Mouse (Mus musculus): Measurements from ENCODE around the gene Slco4a1. TPM values are rescaled to one million over a fixed set of nuclear protein-coding genes. Genes with fewer than 3 reads are reported as not detected.

The Slco4a1 gene
- total RNA-seq (2014; fragmentation: Nextera tagmentation): 31.8 and 41.5 TPM in 2 replicates
- total RNA-seq (2017): 9.2 and 10.8 TPM in 2 replicates

DNA sequence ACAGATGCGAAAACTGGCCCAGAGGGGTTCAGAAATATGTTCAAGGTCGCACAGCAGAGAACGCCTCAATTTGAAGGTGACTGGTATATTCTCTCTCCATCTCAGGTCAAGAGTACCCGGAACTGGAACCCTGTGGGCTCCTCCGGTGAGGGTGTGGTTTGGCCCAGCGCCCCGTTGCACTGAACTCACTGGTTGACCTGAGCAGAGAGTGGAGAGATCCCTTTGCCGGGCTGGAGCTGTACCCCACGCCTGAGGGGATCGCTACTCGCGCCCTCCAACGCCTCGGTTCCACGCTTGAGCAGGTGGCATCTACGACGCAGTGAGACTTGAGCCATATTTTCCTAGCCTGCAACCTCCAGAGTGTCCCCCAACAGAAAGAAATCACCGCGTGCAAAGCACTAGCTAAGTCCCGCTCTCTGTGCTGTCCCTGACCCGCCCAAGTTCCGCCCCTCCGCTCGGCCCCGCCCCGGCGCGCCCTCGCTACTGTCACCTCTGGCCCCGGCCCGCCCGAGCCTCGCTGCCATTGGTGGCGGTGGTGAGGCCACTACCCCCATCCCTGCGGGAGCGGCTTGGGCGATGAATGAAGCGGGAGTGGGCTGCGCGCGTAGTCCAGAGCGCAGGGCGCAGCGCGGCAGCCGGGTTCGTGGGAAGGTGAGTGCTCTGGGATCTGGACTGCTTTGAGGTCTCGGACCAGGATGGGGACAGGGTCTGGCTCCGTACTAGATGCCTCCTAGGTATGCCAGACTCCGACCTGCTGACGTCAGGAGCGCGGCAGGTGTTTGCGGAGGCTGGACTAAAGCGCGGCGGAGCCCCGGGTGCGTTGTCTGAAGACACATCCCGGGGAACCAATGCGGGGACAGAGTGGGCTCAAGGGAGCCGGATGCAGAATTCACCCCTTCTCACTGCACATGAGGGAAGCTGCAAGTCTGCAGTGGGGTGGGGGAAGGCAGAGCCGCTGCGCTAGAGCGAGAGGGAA lies at the start of gene Slco4a1:
Gene Slco4a1, plus strand, starts transcription at position 523 of the 976 bp plus-strand sequence.
- peak; percentile 86 for ATAC-seq (replicated peaks; ENCODE audit: poor library complexity, severe bottlenecking)

DNA sequence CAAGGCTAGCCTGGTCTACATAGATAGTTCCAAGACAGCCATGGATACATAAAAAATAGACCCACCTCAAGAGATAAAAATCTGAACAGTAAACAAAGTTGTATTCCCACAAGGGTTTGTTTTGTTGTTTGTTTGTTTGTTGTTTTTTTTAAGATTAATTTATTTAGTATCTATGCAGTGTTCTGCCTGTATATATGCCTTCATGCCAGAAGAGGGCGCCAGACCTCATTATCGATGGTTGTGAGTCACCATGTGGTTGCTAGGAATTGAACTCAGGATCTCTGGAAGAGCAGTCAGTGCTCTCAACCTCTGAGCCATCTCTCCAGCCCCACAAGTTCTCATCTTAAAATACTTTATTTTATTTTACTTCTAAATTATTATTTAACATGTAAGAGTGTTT lies 47.6 kb upstream of the Slco4a1 start:
- ATAC-seq (replicated peaks; ENCODE audit: poor library complexity, severe bottlenecking): no peak

DNA sequence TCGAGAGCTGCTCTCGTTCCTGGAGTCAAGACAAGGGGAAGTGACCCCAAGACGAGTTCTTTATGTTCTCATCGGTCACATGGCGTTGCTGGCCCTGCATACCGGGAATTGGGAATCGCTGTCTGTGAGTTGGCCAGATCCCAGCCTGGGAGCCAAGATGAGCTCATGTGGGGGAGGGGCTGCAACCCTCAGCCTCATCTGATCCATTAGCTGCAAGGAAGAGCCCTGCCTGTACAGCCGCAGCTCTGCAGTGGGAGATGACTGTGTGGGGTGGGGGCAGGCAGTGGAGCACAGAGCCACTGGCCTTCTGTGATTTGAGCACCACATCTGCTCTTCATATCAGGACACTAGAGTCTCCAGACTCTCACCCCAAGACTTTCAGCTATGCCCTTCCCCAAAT lies 45.6 kb upstream of the Slco4a1 start:
- ATAC-seq (replicated peaks; ENCODE audit: poor library complexity, severe bottlenecking): no peak

DNA sequence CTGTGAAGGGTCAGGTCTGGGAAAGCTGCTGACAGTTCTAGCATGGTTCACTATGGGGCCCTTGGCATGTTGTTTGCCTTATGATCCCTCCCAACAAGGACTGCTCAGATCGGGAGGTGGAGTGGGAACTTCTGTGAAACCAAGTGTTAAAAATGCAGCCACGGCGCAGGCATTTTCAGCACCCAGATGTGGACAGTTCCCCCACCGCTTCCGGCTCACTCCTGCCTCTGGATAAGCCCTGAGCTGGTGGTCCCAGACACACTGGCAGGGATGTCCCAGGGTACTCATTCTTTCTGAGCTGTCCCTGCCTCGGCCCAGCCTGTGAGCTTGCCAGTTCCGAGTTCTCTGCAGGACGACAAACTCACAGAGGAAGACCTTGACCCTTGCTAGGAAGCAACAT lies 45.0 kb upstream of the Slco4a1 start:
- peak; percentile 65; the same call in 1 of the 2 replicates for ATAC-seq (replicated peaks; ENCODE audit: poor library complexity, severe bottlenecking)

DNA sequence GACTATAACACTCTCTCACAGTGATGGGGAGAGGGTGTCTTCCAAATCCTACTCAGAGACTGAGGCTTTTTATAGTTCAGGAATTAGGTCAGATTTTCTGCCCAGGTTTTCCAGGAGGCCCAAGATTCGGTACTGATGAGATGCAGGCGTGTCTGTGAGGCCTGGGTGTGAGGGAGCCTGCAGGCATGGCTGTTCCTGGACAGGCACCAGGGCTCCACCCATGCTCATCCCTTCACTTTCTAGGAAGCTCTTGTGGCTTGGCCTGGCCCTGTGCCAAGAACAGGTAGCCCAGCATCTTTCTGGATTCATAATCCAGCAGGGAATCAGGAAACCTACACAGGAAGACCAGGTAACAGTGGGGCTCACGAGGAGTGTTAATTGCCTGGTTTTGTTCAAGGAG lies 40.4 kb upstream of the Slco4a1 start:
- ATAC-seq (replicated peaks; ENCODE audit: poor library complexity, severe bottlenecking): no peak

DNA sequence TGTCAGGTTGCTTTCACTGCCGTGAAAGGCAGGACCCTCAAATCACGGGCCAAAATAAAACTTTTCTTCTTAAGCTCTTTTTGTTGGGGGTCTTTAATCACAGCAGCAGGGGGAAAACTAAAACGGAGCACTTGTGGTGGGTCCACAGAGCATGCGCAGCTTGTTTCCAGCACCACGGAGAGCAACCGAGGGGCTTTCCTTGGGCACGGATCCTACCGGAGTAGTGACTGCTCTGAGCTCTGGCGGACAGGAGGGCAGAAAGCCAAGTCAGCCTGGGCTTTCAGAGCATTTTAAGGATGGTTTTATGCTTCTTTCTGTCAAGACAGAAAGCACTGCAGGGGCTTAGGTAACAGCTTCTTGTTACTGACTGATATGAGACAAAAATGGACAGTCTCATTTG lies 38.3 kb upstream of the Slco4a1 start:
- ATAC-seq (replicated peaks; ENCODE audit: poor library complexity, severe bottlenecking): peak; percentile 53; the same call in 1 of the 2 replicates

DNA sequence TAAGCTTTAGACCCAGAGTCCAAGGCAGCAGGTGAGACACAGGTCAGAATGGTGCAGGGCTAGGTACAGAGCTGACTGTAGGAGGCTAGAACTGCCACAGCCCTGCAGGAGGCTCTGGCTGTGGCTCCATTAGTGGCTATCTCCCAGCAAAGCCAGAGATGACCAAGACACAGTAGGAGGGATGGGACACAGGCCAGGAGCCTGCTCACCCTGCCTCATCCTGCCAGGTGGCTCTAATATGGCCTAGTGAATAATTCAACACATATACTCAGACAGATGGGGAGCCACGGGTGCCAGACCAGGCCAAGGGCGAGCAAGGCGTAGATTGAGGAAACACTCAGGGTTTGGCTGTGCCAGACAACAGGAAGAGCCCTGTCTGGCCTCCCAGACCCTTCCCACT lies 35.4 kb upstream of the Slco4a1 start:
- ATAC-seq (replicated peaks; ENCODE audit: poor library complexity, severe bottlenecking): no peak

DNA sequence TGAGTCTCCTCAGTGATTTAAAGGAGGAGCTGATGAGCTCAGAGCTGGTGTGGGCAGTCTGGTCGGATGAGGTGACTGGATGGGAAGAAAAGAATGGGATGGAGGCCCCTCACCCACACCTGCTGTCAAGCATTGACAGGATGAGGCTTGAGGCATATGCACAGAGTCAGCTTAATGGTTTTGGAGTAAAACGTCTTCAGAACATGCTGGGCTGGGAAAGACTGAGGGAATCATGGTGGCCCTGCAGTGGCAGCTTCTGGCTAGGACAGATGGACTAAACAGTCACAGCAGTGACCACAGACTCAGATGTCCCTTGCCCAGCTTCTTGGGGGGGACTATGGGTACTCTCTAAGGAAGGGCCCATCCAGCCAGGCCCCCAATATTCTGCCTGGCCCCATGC lies 30.9 kb upstream of the Slco4a1 start:
- no peak for ATAC-seq (replicated peaks; ENCODE audit: poor library complexity, severe bottlenecking)

DNA sequence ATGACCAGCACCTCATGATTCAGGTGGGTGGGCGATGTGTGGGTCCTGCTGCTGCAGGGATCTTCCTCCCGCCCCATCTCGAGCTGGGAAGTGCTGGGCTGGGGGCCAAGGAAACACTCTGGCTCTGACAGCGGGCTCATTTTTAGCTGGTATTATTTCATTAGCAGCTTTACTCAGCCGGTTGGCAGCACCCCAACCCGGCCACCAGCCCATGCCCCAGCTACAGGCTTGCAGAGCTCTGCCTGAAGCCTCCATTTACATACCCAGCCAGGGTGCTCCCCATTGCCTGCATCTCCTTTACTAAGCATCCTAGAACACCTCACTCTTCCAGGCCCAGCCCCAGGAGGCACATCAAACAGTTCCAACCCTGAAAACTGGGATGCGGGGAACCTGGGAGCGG lies 29.0 kb upstream of the Slco4a1 start:
- ATAC-seq (replicated peaks; ENCODE audit: poor library complexity, severe bottlenecking): no peak

DNA sequence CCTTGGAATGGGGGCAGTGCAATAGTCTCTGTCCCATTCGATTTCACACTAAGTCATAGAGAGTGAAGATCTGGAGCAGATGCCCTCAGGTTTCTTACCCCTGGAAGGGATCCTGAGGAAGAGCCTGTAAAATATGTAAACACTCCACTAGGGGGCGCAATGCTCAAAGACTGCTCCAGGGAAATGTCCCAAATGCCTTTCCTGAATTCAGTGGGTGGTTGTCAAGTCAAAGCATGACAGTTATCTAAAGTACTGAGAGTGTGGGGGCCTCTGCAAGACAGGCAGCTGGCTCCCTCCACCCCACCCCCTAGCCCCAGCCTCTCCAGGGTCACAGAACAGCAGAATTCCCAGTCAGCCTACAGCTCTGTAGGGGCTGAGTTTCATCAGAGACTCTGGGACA lies 27.7 kb upstream of the Slco4a1 start:
- no peak for ATAC-seq (replicated peaks; ENCODE audit: poor library complexity, severe bottlenecking)

DNA sequence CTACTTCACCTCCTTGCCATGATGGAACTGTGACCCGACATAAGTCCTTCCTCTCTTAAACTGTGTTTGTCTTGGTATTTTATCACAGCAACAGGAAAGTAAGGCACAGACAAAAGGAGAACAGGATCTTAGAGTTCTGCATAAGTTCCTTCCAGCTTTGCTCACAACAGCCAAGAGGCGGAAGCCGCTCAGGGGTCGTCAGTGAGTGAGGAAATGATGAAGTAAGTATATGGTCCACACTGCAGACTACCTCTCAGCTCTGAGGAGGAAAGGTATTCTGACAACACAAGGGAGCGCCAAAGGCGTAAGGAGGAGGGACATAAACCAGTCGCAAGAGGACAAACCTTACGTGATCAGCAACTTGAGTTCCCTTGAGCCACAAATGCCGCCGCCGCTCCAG lies 25.4 kb upstream of the Slco4a1 start:
- ATAC-seq (replicated peaks; ENCODE audit: poor library complexity, severe bottlenecking): peak; percentile 77

DNA sequence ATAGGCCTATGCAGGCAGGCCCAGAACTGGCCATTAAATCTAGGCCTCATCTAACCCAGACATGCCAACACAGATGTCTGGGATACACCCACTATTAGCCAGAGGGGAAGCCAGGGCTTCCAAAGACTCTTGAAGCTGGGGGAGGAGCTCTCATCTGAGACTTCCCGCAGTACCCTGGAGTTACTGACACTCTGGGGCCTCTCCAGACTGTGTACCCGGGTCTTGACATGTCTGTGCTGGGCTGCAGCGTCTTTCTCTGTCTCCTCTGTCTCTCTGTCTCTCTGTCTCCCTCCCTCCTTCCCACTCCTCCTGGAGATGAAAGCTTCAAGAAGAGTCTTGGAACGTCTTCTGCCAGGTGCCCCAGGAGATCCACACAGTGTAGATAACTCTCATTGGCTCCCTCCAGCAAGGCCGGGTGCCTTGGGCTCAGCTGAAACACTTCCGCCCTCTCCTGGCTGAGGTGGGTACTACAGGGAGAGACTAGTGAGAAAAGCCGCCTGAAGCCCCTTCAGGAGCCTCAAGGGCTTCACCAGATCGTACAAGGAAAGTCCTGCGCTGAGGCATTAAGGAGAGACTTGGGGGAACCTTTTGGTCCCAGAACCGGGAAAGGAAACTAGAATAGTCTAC lies 23.9 kb upstream of the Slco4a1 start:
- ATAC-seq (replicated peaks; ENCODE audit: poor library complexity, severe bottlenecking): peak; percentile 53

DNA sequence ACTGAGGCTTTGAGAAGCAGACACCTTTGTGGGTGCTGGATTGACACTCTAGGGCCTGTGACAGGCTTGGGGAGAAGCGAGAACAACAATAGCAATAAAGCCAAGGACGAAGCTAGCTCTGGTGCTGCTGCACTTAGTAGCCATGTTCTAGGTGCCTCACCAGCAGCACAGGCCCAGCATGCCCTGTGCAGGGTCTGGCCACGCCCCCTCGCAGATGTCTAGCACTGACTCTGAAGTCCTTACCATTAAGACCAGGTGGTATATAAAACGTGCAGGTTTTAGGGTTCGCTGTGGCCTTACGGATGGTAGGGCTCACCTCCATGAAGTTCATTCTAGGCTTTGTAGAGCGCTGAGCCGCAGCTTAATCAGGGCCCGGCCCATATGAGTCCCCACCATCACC lies 23.3 kb upstream of the Slco4a1 start:
- no peak for ATAC-seq (replicated peaks; ENCODE audit: poor library complexity, severe bottlenecking)

DNA sequence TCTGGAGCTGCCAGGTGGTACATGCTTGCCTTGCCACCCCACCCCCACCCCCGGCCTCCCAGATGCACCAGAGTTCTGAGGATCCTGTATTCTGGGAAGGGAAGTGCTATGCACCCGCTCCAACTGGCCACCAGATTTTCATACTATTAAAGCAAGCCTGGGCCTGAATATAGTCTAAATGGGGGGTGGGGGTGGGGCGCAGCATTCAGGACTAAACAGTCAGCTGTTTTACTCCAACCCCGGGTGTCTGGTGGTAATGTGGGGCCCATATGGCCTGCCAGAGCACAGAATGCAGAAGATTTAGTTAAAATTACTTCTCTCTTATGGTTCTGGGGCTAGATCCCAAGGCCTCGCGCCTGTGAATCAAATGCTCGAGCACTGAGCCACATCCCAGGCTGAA lies 22.7 kb upstream of the Slco4a1 start:
- ATAC-seq (replicated peaks; ENCODE audit: poor library complexity, severe bottlenecking): no peak

DNA sequence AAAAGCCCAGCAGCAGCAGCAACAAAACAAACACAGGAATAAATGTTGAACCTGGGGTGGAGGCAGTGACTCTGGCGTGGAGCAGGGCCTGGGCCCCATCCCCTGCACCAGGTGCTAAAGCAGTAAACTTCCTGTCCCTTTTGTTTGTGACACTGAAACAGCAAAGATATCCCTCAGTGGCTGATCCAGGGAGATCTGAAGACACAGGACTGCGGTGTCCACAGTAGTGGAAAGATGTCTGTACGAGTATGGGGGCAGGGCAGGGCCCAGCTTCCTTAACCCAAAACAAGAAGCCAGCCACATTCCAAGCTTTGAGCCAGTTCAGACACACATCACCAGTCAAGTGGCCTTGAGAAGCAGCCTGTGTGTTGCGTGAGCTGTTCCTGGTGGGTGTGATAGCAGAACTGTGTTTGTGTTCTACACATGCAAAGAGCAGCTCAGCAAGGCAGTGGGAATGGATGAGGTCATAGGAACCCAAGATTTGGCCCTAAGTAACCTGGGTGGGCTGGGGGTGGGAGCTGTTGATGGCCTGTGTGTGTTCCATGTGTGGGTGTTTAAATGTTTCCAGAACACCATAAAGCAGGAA lies 20.6 kb upstream of the Slco4a1 start:
- no peak for ATAC-seq (replicated peaks; ENCODE audit: poor library complexity, severe bottlenecking)

DNA sequence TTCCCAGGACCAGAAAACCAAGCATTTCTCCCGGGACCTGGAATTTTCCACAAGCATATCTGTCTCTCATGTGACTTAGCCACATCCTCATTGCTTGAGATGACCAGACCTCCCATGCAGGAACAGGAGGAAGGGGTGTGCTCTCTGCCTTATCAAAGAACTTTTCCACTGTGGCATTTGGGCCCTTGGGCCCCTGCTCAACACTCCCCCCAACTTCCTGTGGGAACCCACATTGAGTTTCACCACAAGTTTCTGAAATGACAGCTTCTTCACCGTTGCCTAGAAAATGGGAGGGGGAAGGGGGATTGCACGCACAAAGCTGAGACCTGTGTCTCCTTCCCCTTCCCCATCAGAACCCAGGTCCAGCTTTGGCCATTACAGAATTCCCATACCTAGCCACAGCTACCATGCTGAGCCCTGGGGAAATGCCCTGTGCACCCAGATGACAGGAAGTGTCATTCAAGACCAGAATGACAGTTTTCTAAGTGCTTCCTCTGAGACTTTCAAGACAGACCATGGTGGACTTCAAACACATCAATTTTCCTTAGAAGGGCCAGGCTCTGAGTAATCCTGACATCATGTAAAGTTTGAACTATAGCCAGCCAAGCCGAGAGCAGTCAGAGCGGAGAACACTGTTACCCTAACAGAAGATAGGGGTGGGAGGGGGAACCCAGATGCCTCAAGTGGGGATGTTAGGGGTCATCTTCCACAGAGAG lies 18.7 kb upstream of the Slco4a1 start:
- ATAC-seq (replicated peaks; ENCODE audit: poor library complexity, severe bottlenecking): peak; percentile 64

DNA sequence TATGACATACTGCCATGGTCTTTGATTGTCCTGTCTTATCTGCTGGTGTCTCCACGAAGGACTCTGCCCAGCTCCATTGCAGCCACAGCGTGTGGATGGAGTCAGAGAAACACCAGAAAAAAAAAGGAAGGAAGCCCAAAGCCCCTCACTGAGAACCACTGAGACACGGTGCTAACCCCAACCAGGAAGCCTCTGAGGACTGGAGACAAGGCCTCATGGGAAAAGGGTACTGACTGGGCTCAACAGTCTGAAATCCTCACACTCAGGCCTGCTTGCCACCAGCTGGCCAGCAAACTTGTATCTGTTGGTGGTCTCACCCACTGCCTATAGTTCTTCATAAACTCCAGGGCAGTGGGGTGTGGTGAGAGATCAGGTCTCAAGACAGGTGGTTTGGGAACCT lies 16.3 kb upstream of the Slco4a1 start:
- peak; percentile 22; the same call in 1 of the 2 replicates for ATAC-seq (replicated peaks; ENCODE audit: poor library complexity, severe bottlenecking)

DNA sequence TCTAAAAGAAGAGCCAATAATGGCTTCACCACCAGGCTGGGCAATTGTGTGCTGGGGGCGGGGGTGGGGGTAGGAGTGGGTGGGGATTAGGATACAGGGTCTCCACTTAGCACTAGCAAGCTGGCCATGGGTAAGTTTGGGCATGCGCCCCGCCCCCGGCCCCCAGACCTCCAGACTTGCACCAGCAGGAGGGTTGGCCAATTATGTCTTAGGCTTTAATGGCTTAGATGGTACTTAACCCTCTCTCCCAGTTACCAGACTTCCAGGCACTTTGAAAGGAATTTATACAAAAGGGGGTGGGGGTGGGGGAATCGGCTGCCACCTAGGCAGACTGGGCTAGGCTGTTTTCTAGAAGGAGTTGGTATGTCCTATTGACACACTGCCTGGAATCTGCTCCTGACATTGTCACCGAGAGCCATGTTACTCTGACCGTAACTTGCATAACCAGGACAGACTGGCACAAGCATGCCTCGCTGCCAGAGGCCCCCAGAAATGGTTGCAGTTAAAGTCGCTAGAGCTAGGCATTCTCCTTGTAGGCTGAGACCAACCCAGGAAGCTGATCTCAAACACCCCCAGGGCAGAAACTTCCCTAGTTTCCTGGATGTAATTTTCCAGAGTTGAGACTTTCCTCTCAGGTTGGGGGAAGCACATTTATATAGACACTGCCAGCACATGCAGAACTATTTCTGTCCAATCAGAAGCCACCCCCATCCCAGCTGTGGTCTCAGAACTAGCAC lies 15.3 kb upstream of the Slco4a1 start:
- ATAC-seq (replicated peaks; ENCODE audit: poor library complexity, severe bottlenecking): no peak

DNA sequence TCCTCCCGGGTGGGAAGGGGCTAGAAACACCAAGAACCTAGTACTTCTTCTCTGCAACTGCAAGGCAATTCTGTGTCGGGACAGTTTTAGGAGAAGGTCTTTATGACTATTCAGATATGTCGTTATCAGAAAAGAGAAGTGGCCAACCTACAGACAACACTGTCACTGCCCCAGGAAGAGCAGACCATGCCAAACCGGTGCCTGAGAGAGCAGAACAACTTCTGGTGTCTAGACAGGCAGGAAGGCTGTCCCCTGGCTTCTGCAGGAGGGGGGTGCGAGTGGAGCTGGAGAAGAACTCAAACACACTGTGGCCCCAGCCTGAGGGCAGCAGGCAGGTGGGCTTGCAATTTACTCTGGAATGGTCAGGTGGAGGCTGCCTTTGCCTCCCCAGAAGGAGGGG lies 14.0 kb upstream of the Slco4a1 start:
- ATAC-seq (replicated peaks; ENCODE audit: poor library complexity, severe bottlenecking): peak; percentile 30

DNA sequence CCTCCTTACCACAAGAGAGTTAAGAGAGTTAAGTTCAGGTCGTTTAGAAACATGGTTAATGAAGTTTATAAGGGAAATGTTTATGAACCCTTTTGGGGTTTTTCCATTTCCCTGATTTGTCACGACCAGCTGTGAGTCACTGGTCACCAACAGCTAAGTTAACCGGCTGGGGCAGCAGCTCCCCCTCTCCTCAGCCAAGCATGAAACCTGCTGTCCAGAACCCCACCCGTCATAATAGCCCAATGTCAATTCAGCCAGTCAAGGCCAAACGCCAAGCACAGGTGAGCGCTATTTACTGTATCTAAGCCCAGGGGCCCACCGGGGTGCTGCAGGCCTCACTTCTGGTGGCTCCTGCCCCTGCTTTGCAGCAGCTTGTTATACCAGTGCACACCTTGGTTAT lies 12.2 kb upstream of the Slco4a1 start:
- no peak for ATAC-seq (replicated peaks; ENCODE audit: poor library complexity, severe bottlenecking)

Data from granulocyte monocyte progenitor cell, adult 5-6 weeks (primary cell).